Mouse (Mus musculus) thymus, adult 2 months (tissue): ENCODE measurements around the gene Ino80e. TPM values are rescaled to one million over a fixed set of nuclear protein-coding genes. Genes with fewer than 3 reads are reported as not detected.

Source experiments
- DNase-seq: peaks from one replicate; pipeline ENCODE4 v3.0.0; 2021
- H3K27ac ChIP-seq: fragments of 200-500 bp; 2 replicates; pipeline ENCODE4 v1.5.1; 2012; ENCODE audit warnings: low read length, control low read depth; ENCODE audit not compliant: control insufficient read depth, insufficient read depth
- H3K27me3 ChIP-seq: fragments of 200-500 bp; 2 replicates; pipeline ENCODE4 v1.6.1; 2012; ENCODE audit warnings: mild to moderate bottlenecking, low read length, moderate library complexity, mixed read lengths; ENCODE audit not compliant: control insufficient read depth, insufficient read depth
- H3K36me3 ChIP-seq: fragments of 200-500 bp; 2 replicates; pipeline ENCODE4 v1.6.1; 2012; ENCODE audit warnings: mild to moderate bottlenecking, low read length, moderate library complexity; ENCODE audit not compliant: control insufficient read depth, insufficient read depth
- H3K4me1 ChIP-seq: fragments of 200-500 bp; replicated peaks from 2 replicates; pipeline ENCODE4 v1.6.1; 2012; ENCODE audit warnings: low read length; ENCODE audit not compliant: control insufficient read depth, insufficient read depth
- H3K4me3 ChIP-seq: fragments of 200-500 bp; 2 replicates; pipeline ENCODE4 v1.5.1; 2012; ENCODE audit warnings: mild to moderate bottlenecking, low read length, control low read depth, moderate library complexity; ENCODE audit not compliant: control insufficient read depth, insufficient read depth
- CTCF ChIP-seq: fragments of 200-500 bp; IDR thresholded peaks from 2 replicates; pipeline ENCODE4 v1.5.1; 2012; ENCODE audit warnings: mild to moderate bottlenecking, control low read depth, low read length, moderate library complexity, borderline replicate concordance; ENCODE audit not compliant: control insufficient read depth, poor library complexity, insufficient read depth; ENCODE audit errors: extremely low read depth
- POLR2A ChIP-seq: fragments of 200-500 bp; IDR thresholded peaks from 2 replicates; pipeline ENCODE4 v1.6.1; 2012; ENCODE audit warnings: mild to moderate bottlenecking, low read length, control low read depth, moderate library complexity; ENCODE audit not compliant: control insufficient read depth, poor library complexity, insufficient read depth; ENCODE audit errors: extremely low read depth
- WGBS: fragments of 180-500 bp; shearing (Covaris S2); methylation state at CpG from one replicate; pipeline ENCODE4 v1.1.7; 2018; 5-methylcytosine and 5-hydroxymethylcytosine counted together
- polyA plus RNA-seq: library from polyadenylated mRNA; depleted of rRNA; stranded (reverse); fragments of >200 nt; gene quantifications from 2 replicates; pipeline ENCODE4 v1.2.3, GENCODE M21; 2012

The Ino80e gene
- polyA plus RNA-seq, 1 experiment = 122 TPM

GRCm38 (mm10) chr7:126831539-126831938 lies 30.6 kb downstream of the Ino80e start, which contains the start of gene 4930451I11Rik:
Gene 4930451I11Rik, minus strand, starts transcription at chr7:126831639.
- Histone ChIP-seq H3K4me1 (peaks cover 5% of the 10 kb centered on the region), H3K27ac (no peak within 1 kb of the TSS), H3K36me3 (no peaks in the 10 kb centered on the region), H3K4me3 (peak within 1 kb of the TSS; percentile 49), H3K27me3 (no peaks in the 10 kb centered on the region)
- TF ChIP-seq CTCF (no peak), POLR2A (no peak)
- WGBS = 65% methylated on average over 5 of the region's 5 CpGs
- no peak for DNase-seq

DNA sequence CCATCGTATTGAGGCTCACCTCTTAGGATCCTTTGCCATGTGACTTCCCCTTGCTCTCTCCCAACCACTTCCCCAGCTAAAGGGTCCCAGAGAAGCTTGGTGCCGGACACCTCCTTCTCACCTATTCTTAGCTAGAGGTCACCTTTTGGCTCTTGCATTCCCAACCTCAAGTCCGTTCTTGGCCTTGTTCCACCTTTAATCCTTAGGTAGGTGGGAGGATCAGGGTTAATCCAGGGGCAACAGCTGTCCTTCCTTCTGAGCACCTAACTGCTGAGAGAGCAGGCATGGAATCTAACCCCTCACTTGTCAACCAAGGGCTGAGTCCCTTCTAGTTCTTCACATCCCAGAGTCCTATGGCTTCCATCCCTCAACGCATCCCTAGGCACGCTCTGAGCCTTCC lies 36.2 kb downstream of the Ino80e start:
- TF ChIP-seq CTCF (no peak), POLR2A (no peak)
- DNase-seq = no peak
- 74% methylated on average over 5 of the region's 5 CpGs for WGBS
- Histone ChIP-seq H3K4me3 (no peak overlapping the region), H3K36me3 (no peaks in the 10 kb centered on the region), H3K27me3 (no peaks in the 10 kb centered on the region; the same call in 1 of the 2 replicates), H3K27ac (no peak overlapping the region), H3K4me1 (no peaks in the 10 kb centered on the region)

DNA sequence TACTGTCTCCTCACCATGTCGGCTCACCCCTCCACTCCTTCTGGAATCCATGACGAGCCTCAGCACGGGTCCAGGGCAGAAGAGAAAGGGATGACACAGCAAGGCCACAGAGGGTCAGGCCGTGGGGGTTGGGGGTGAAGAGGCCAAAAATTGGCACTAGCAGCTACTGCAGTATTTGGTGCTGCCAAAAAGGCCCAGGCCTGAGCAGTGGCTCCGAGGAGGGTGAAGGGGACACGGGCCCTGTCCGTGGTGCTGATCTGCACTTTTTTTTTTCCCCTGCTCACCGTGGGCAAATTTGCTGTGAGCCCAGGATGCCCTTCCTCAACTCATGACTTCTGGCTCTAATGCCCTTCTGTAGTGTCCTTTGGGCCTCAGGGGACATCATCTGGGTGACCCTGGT lies 36.8 kb downstream of the Ino80e start:
- Histone ChIP-seq H3K4me1 (no peaks in the 10 kb centered on the region), H3K36me3 (no peaks in the 10 kb centered on the region), H3K27ac (no peak overlapping the region), H3K27me3 (no peaks in the 10 kb centered on the region; the same call in 1 of the 2 replicates), H3K4me3 (no peak overlapping the region)
- 28% methylated on average over 8 of the region's 8 CpGs for WGBS
- DNase-seq = no peak
- TF ChIP-seq CTCF = no peak
- TF ChIP-seq POLR2A = no peak

- Histone ChIP-seq H3K27ac (no peak overlapping the region), H3K4me3 (no peak overlapping the region), H3K4me1 (no peaks in the 10 kb centered on the region), H3K36me3 (no peaks in the 10 kb centered on the region), H3K27me3 (no peaks in the 10 kb centered on the region; the same call in 1 of the 2 replicates)
- 37% methylated on average over 10 of the region's 10 CpGs for WGBS
- no peak for DNase-seq
- TF ChIP-seq POLR2A = no peak
- no peak for TF ChIP-seq CTCF
Measured at GRCm38 (mm10) chr7:126823940-126824339, 38.2 kb downstream of the Ino80e start.

GRCm38 (mm10) chr7:126823202-126823711 lies 38.9 kb downstream of the Ino80e start:
- Histone ChIP-seq H3K27ac (no peak overlapping the region), H3K4me1 (no peaks in the 10 kb centered on the region), H3K4me3 (no peak overlapping the region), H3K36me3 (no peaks in the 10 kb centered on the region), H3K27me3 (no peaks in the 10 kb centered on the region; the same call in 1 of the 2 replicates)
- 12% methylated on average over 19 of the region's 19 CpGs for WGBS
- TF ChIP-seq POLR2A = no peak
- no peak for TF ChIP-seq CTCF
- no peak for DNase-seq

DNA sequence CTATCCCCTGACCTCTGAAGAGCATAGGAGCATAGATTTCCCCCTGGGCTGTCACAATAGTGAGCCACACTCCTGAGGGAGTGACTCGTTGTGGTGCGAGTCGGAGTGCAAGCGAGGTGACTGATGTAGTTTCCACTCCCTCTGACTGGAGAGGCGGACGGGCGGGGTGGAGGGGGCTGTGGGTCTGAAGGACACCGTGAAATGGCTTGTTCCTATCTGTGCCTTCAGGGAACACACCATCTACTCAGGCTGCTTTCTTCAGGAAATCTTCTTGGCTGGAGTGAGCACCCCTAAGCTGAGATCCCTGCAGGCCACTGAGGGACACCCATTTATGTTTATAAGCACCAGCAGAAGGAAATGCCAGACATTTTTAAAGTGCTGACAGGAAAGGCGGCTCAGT lies 39.4 kb downstream of the Ino80e start:
- WGBS = 79% methylated on average over 9 of the region's 9 CpGs
- DNase-seq = no peak
- H3K36me3 ChIP-seq = no peaks in the 10 kb centered on the region
- H3K4me3 ChIP-seq = no peak overlapping the region
- H3K27me3 ChIP-seq = no peaks in the 10 kb centered on the region; the same call in 1 of the 2 replicates
- no peak for TF ChIP-seq POLR2A
- TF ChIP-seq CTCF = no peak
- no peak overlapping the region for H3K27ac ChIP-seq
- no peaks in the 10 kb centered on the region for H3K4me1 ChIP-seq
